Mouse (Mus musculus): ENCODE data around the gene Ifitm2. TPM values are rescaled to one million over a fixed set of nuclear protein-coding genes. Genes with fewer than 3 reads are reported as not detected.

Gene Ifitm2
- polyA plus RNA-seq (2012; rRNA removed), result 1,180 and 1,190 TPM in 2 replicates

- WGBS, result 9% methylated on average over 11 of the region's 11 CpGs
- DNase-seq, result peak; percentile 66
- Histone ChIP-seq H3K4me1 (ENCODE audit: control insufficient read depth, insufficient read depth, low read length) (peaks cover 29% of the 10 kb centered on the region), H3K4me3 (replicated peaks; ENCODE audit: extremely low read depth, low read depth, low read length) (peak within 1 kb of the TSS; percentile 100)
- TF ChIP-seq POLR2A (IDR thresholded peaks at IDR 0.05; ENCODE audit: borderline replicate concordance, extremely low read depth, low read depth, low read length), result peak; percentile 87
- TF ChIP-seq CTCF (IDR thresholded peaks at IDR 0.05; ENCODE audit: insufficient read depth, low read length), result no peak
These were observed at the start of gene Ifitm2, which contains the start of gene Gm45717 for GRCm38 (mm10) chr7:140955758-140956555. TSS of gene Ifitm2 (minus strand) at chr7:140955987. TSS of gene Gm45717 (minus strand) at chr7:140955937.

- no peak for DNase-seq
- no peak overlapping the region for H3K4me3 ChIP-seq (replicated peaks; ENCODE audit: extremely low read depth, low read depth, low read length)
- no peaks in the 10 kb centered on the region for H3K4me1 ChIP-seq (ENCODE audit: control insufficient read depth, insufficient read depth, low read length)
- TF ChIP-seq POLR2A (IDR thresholded peaks at IDR 0.05; ENCODE audit: borderline replicate concordance, extremely low read depth, low read depth, low read length) (no peak), CTCF (IDR thresholded peaks at IDR 0.05; ENCODE audit: insufficient read depth, low read length) (no peak)
- WGBS, result 64% methylated on average over 5 of the region's 5 CpGs
These were observed 47.6 kb upstream of the Ifitm2 start for GRCm38 (mm10) chr7:141003248-141004010.

DNA sequence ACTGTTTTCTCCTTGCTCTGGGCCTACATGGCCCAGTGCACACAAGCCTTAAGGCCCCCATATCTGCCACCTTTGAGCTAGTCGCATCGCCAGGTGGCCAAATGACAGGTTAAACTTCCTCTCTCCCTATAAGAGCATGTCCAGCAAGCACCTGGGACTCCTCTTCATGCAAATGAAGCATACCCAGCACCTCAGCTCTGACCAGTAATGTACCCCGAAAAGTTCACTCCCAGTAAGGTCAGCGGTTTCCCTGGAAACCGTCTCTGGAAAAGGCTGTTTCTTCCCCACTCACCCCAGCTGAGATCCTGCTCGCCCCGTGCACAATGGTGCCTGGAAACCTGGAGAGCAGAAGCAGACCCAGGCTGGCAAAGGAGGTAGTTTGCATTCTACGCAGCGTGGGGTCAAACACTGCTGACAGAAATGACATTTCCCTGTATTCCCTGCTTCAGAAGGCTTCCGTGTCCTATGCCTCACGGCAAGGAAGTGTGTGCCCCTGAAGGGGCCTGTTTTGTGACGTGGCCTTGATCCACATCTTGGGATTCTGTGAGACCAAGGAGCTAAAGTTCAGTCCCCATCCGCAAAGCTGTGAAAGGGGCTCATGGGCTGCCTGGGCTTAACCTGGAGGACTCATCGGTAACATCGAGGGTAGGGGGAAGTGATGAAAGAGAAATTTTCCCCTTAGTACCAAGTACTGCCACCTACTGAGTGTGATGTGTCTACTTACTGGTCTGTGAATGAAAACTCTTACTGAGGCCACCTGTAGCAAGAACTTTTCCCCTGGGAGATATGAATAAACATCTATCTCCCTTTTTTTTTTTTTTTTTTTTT lies 45.3 kb upstream of the Ifitm2 start:
- no peak for TF ChIP-seq POLR2A (IDR thresholded peaks at IDR 0.05; ENCODE audit: borderline replicate concordance, extremely low read depth, low read depth, low read length)
- TF ChIP-seq CTCF (IDR thresholded peaks at IDR 0.05; ENCODE audit: insufficient read depth, low read length), result no peak
- H3K4me1 ChIP-seq (ENCODE audit: control insufficient read depth, insufficient read depth, low read length), result no peaks in the 10 kb centered on the region
- no peak for DNase-seq
- no peak overlapping the region for H3K4me3 ChIP-seq (replicated peaks; ENCODE audit: extremely low read depth, low read depth, low read length)
- WGBS, result 76% methylated on average over 15 of the region's 15 CpGs

GRCm38 (mm10) chr7:140998853-140999700 lies 43.3 kb upstream of the Ifitm2 start:
- no peak for DNase-seq
- H3K4me1 ChIP-seq (ENCODE audit: control insufficient read depth, insufficient read depth, low read length), result no peaks in the 10 kb centered on the region
- no peak for TF ChIP-seq CTCF (IDR thresholded peaks at IDR 0.05; ENCODE audit: insufficient read depth, low read length)
- TF ChIP-seq POLR2A (IDR thresholded peaks at IDR 0.05; ENCODE audit: borderline replicate concordance, extremely low read depth, low read depth, low read length), result no peak
- WGBS, result 54% methylated on average over 11 of the region's 11 CpGs
- no peak overlapping the region for H3K4me3 ChIP-seq (replicated peaks; ENCODE audit: extremely low read depth, low read depth, low read length)

DNA sequence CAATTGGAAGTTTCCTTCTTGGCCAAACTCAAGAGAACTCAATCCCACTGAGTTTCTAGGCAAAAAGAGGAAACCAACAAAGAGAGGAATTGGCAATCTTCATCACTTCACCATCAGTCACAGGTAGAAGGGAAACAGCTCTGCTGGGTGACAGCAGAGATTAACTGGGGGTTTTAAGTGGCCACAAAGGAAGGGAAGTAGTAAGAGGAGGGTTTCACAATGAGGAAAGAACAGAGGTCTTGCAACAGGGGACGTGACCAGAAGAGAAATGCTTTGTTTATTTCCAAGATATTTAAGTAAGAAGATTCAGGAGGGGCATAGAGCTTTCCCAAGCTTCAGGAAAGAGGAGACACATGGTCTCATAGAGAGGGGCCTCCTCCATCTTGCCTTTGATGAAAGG lies 42.0 kb upstream of the Ifitm2 start:
- Histone ChIP-seq H3K4me1 (ENCODE audit: control insufficient read depth, insufficient read depth, low read length) (no peaks in the 10 kb centered on the region), H3K4me3 (replicated peaks; ENCODE audit: extremely low read depth, low read depth, low read length) (no peak overlapping the region)
- WGBS, result 34% methylated on average over 1 of the region's 1 CpGs
- no peak for TF ChIP-seq POLR2A (IDR thresholded peaks at IDR 0.05; ENCODE audit: borderline replicate concordance, extremely low read depth, low read depth, low read length)
- TF ChIP-seq CTCF (IDR thresholded peaks at IDR 0.05; ENCODE audit: insufficient read depth, low read length), result no peak
- DNase-seq, result no peak

DNA sequence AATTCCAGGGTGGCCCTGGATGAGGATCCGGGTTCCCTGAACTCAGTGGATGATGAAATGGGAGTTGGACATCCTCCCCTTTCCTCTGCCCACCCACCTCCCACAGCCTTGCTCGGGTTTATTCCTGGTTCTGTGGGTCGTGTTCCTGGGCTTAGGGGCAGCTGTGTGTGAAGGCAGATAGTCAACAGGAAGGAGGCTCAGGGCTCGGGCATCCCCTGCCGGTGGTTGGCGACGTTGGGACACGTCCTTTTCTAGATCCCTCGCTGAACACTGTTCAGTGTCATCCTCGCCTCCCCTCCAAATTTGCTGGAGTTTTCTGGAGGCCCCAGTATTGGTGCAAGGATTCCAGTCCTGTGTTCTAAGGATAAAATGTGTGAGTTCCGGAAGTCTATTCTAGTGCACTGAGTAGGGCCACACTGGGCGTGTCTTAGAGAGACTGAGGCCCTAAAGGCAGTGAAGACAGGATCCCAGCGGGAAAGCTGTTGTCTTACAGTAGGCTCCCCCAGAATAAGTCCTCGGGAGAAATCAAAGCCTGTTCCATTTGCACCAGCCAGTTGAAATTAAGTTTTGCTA lies 35.4 kb upstream of the Ifitm2 start:
- TF ChIP-seq CTCF (IDR thresholded peaks at IDR 0.05; ENCODE audit: insufficient read depth, low read length) (peak; percentile 29; the same call in 1 of the 2 replicates), POLR2A (IDR thresholded peaks at IDR 0.05; ENCODE audit: borderline replicate concordance, extremely low read depth, low read depth, low read length) (no peak)

GRCm38 (mm10) chr7:140990622-140991021 lies 34.8 kb upstream of the Ifitm2 start:
- TF ChIP-seq CTCF (IDR thresholded peaks at IDR 0.05; ENCODE audit: insufficient read depth, low read length) (no peak), POLR2A (IDR thresholded peaks at IDR 0.05; ENCODE audit: borderline replicate concordance, extremely low read depth, low read depth, low read length) (no peak)
- Histone ChIP-seq H3K4me1 (ENCODE audit: control insufficient read depth, insufficient read depth, low read length) (no peaks in the 10 kb centered on the region), H3K4me3 (replicated peaks; ENCODE audit: extremely low read depth, low read depth, low read length) (no peak overlapping the region)
- 64% methylated on average over 5 of the region's 5 CpGs for WGBS
- no peak for DNase-seq

More for the DNA sequence above, 35.4 kb upstream of the Ifitm2 start:
- Histone ChIP-seq H3K4me1 (ENCODE audit: control insufficient read depth, insufficient read depth, low read length) (no peaks in the 10 kb centered on the region), H3K4me3 (replicated peaks; ENCODE audit: extremely low read depth, low read depth, low read length) (no peak overlapping the region)
- no peak for DNase-seq
- 68% methylated on average over 14 of the region's 14 CpGs for WGBS

GRCm38 (mm10) chr7:140990185-140990584 lies 34.4 kb upstream of the Ifitm2 start:
- no peak for DNase-seq
- TF ChIP-seq CTCF (IDR thresholded peaks at IDR 0.05; ENCODE audit: insufficient read depth, low read length), result no peak
- no peak for TF ChIP-seq POLR2A (IDR thresholded peaks at IDR 0.05; ENCODE audit: borderline replicate concordance, extremely low read depth, low read depth, low read length)
- Histone ChIP-seq H3K4me1 (ENCODE audit: control insufficient read depth, insufficient read depth, low read length) (no peaks in the 10 kb centered on the region), H3K4me3 (replicated peaks; ENCODE audit: extremely low read depth, low read depth, low read length) (no peak overlapping the region)
- 52% methylated on average over 6 of the region's 6 CpGs for WGBS

Data from lung, adult 2 months (tissue).